Mouse (Mus musculus) layer of hippocampus, postnatal 36 days (tissue): ENCODE measurements around the gene Med26. TPM values are rescaled to one million over a fixed set of nuclear protein-coding genes. Genes with fewer than 3 reads are reported as not detected.

Experiments used
- DNase-seq, 2 experiments: peaks; one replicate each; pipeline ENCODE4 v3.0.0; 2022
- microRNA-seq, 2 experiments: library from miRNA; unstranded; fragments of <30 nt; microRNA quantifications; one replicate each; pipeline ENCODE4 v1.2.0; 2021
- total RNA-seq, 2 experiments: library from RNA; stranded (reverse); gene quantifications; 2 replicates each; pipeline ENCODE4 v1.2.3; 2021

Med26 gene
- total RNA-seq, 2 experiments from 2014 or later = 9.9 to 11.0 TPM

GRCm38 (mm10) chr8:72487014-72487413, 61.1 kb downstream of the Med26 start:
- no peak for DNase-seq

GRCm38 (mm10) chr8:72485456-72486199, 62.4 kb downstream of the Med26 start:
- DNase-seq = no peak

- DNase-seq = peak; percentile 98
These were observed 73.1 kb downstream of the Med26 start, which contains the start of gene Cherp for GRCm38 (mm10) chr8:72474826-72475546. Gene Cherp (minus strand): TSS chr8:72475226.

GRCm38 (mm10) chr8:72470684-72471083, 77.4 kb downstream of the Med26 start:
- no peak for DNase-seq

GRCm38 (mm10) chr8:72469984-72470383, 78.1 kb downstream of the Med26 start:
- DNase-seq = no peak

- no peak for DNase-seq
These were observed 78.8 kb downstream of the Med26 start for GRCm38 (mm10) chr8:72469243-72469642.

- DNase-seq = no peak
These were observed 83.9 kb downstream of the Med26 start for GRCm38 (mm10) chr8:72464211-72464610.

- DNase-seq = no peak
These were observed 88.1 kb downstream of the Med26 start for GRCm38 (mm10) chr8:72459881-72460533.

GRCm38 (mm10) chr8:72458457-72458856, 89.6 kb downstream of the Med26 start:
- DNase-seq = no peak

- no peak for DNase-seq
These were observed 90.3 kb downstream of the Med26 start for GRCm38 (mm10) chr8:72457806-72458205.

- no peak for DNase-seq
These were observed 92.8 kb downstream of the Med26 start for GRCm38 (mm10) chr8:72455317-72455716.

- DNase-seq = no peak
These were observed 94.2 kb downstream of the Med26 start for GRCm38 (mm10) chr8:72453904-72454303.

GRCm38 (mm10) chr8:72451516-72451915, 96.6 kb downstream of the Med26 start:
- no peak for DNase-seq

GRCm38 (mm10) chr8:72445071-72445470, 103.0 kb downstream of the Med26 start:
- no peak for DNase-seq

Small RNA genes lying within 50 kb of the gene (microRNA-seq; reads per million reads assigned to microRNA genes)
- gene Gm28019 (0 reads per million in 2 experiments), gene Mir7068 (2.1 to 4.0 reads per million in 2 experiments)

Other genes starting within 250 kb of the Med26 start
- gene Gm10282, start 243.0 kb downstream of the Med26 start, total RNA-seq = 1 to 10 TPM; 7.7 to 9.7 TPM
- 10 to 100 TPM; 16.4 to 18.5 TPM for gene Klf2, start 229.2 kb downstream of the Med26 start, total RNA-seq
- gene Eps15l1, start 126.8 kb downstream of the Med26 start, total RNA-seq = 10 to 100 TPM; 63.6 to 73.8 TPM
- gene Calr3, start 104.4 kb downstream of the Med26 start, total RNA-seq = 1 to 10 TPM in 1 of 2 experiments, under 1 TPM in 1; 0.32 to 1.4 TPM
- gene 1700030K09Rik, start 104.4 kb downstream of the Med26 start, total RNA-seq = 10 to 100 TPM; 14.7 to 15.7 TPM
- 10 to 100 TPM; 70.2 to 77.2 TPM for gene Cherp, start 73.0 kb downstream of the Med26 start, total RNA-seq
- gene Slc35e1, start 55.7 kb downstream of the Med26 start, total RNA-seq = 10 to 100 TPM; 47.2 to 47.4 TPM
- 100 to 1,000 TPM; 101 to 105 TPM for gene Smim7, start 22.8 kb upstream of the Med26 start, total RNA-seq
- gene Tmem38a, start 23.8 kb upstream of the Med26 start, total RNA-seq = 100 to 1,000 TPM; 121 to 127 TPM
- gene Nwd1, start 98.4 kb upstream of the Med26 start, total RNA-seq = 10 to 100 TPM; 47.1 to 57.8 TPM
- 100 to 1,000 TPM; 170 to 183 TPM for gene Sin3b, start 175.0 kb upstream of the Med26 start, total RNA-seq
- under 1 TPM; 0.23 to 0.40 TPM for gene F2rl3, start 213.6 kb upstream of the Med26 start, total RNA-seq